Mouse (Mus musculus) T-cell, adult 2 months (primary cell): ENCODE data around the gene Cdcp1.

ENCODE experiments used
- DNase-seq: peaks from one replicate; pipeline ENCODE4 v3.0.0; 2022; ENCODE audit warnings: low spot score

Gene Cdcp1

GRCm38 (mm10) chr9:123207895-123208294 lies 7.9 kb downstream of the Cdcp1 start:
- no peak for DNase-seq

- no peak for DNase-seq
Measured at GRCm38 (mm10) chr9:123206948-123207347, 8.9 kb downstream of the Cdcp1 start.

GRCm38 (mm10) chr9:123206526-123206925 lies 9.3 kb downstream of the Cdcp1 start:
- no peak for DNase-seq

- DNase-seq = no peak
Measured at GRCm38 (mm10) chr9:123200116-123200515, 15.7 kb downstream of the Cdcp1 start.

- no peak for DNase-seq
Measured at GRCm38 (mm10) chr9:123188271-123188670, 27.6 kb downstream of the Cdcp1 start.

- no peak for DNase-seq
Measured at GRCm38 (mm10) chr9:123187589-123187988, 28.2 kb downstream of the Cdcp1 start.

- DNase-seq = no peak
Measured at GRCm38 (mm10) chr9:123186151-123186550, 29.7 kb downstream of the Cdcp1 start.

- DNase-seq = no peak
Measured at GRCm38 (mm10) chr9:123185546-123185945, 30.3 kb downstream of the Cdcp1 start.

GRCm38 (mm10) chr9:123183226-123183625 lies 32.6 kb downstream of the Cdcp1 start:
- DNase-seq = no peak

GRCm38 (mm10) chr9:123180003-123180402 lies 35.8 kb downstream of the Cdcp1 start:
- DNase-seq = no peak

- no peak for DNase-seq
Measured at GRCm38 (mm10) chr9:123177380-123178048, 38.3 kb downstream of the Cdcp1 start.

GRCm38 (mm10) chr9:123174356-123174755 lies 41.5 kb downstream of the Cdcp1 start:
- DNase-seq = no peak

- no peak for DNase-seq
Measured at GRCm38 (mm10) chr9:123173760-123174159, 42.1 kb downstream of the Cdcp1 start.

- DNase-seq = no peak
Measured at GRCm38 (mm10) chr9:123165781-123166443, 49.9 kb downstream of the Cdcp1 start.

GRCm38 (mm10) chr9:123162985-123163694 lies 52.7 kb downstream of the Cdcp1 start:
- no peak for DNase-seq

- no peak for DNase-seq
Measured at GRCm38 (mm10) chr9:123161792-123162191, 54.0 kb downstream of the Cdcp1 start.

- peak; percentile 40 for DNase-seq
Measured at GRCm38 (mm10) chr9:123159330-123159729, 56.5 kb downstream of the Cdcp1 start.

- peak; percentile 33 for DNase-seq
Measured at GRCm38 (mm10) chr9:123158125-123158836, 57.6 kb downstream of the Cdcp1 start.

- no peak for DNase-seq
Measured at GRCm38 (mm10) chr9:123157699-123158098, 58.1 kb downstream of the Cdcp1 start.

GRCm38 (mm10) chr9:123156910-123157361 lies 58.9 kb downstream of the Cdcp1 start:
- peak; percentile 75 for DNase-seq

- DNase-seq = no peak
Measured at GRCm38 (mm10) chr9:123153121-123153520, 62.7 kb downstream of the Cdcp1 start.

GRCm38 (mm10) chr9:123152026-123152425 lies 63.8 kb downstream of the Cdcp1 start:
- peak; percentile 38 for DNase-seq
